Mouse (Mus musculus) left cerebral cortex, postnatal 25 days (tissue): ENCODE measurements around the gene Eml3. TPM values are rescaled to one million over a fixed set of nuclear protein-coding genes. Genes with fewer than 3 reads are reported as not detected.
A peak's percentile ranks its signal among the peaks of the same experiment; 100 is the strongest.
"Not testable (repeated sequence)": the region's sequence is repeated elsewhere in the genome, so short reads cannot be mapped to it uniquely, and the experiment has no call there.

Source experiments
- DNase-seq, 2 experiments: peaks; one replicate each; pipeline ENCODE4 v3.0.0; 2022; ENCODE audit warnings: low spot score in 2 of 2, mixed read lengths in 1 of 2
- intact Hi-C: fragments of 180-260 bp; cut with DNase I; formaldehyde crosslinking; loops from one replicate; pipeline ENCODE4 v1.15.1; 2025
- total RNA-seq, 2 experiments: library from RNA; stranded (reverse); gene quantifications; 2 replicates each; pipeline ENCODE4 v1.2.3; 2021

Eml3 gene
- total RNA-seq, 2 experiments from 2014 or later, result 8.2 to 8.4 TPM

DNA sequence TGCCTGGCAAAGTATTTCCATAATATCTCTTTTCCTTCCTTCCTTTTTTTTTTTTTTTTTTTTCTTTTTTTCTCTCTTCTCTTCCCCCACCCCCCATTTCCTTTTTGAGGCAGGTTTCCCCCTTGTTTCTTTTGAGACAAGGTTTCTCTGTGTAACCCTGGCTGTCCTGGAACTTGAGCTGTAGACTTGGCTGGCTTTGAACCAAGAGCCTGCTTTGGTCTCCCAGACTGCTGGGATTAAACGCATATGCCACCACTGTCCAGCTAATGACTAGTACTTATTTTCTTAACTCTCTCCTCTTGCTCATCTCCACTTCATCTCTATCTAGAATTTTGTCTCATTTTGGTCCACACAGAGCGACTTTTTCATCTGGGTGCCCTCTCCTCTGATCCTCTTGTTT is 13.7 kb downstream of the Eml3 start:
- intact Hi-C loops, result no loop called here
- DNase-seq, result no peak

DNA sequence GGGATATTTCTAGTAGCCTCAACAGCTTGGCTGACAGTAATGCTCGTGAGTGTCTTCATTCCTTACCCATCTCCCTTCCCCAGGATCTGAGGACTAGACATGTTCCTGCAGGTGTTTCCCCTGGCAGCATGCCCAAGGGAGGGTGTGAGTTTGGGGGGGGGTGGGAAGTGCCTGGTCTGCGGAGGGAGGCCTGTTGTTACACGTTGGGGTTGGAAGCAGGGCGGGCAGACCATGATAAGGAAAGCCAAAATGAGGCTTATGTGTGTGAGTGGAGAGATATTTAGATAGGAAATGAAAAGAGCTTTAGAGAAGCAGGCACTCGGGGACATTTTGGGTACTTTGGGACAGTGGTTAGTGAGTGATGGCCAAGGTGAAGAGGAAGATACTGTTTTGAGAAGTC is 14.7 kb downstream of the Eml3 start:
- intact Hi-C loops, result no loop called here
- DNase-seq, result no peak

DNA sequence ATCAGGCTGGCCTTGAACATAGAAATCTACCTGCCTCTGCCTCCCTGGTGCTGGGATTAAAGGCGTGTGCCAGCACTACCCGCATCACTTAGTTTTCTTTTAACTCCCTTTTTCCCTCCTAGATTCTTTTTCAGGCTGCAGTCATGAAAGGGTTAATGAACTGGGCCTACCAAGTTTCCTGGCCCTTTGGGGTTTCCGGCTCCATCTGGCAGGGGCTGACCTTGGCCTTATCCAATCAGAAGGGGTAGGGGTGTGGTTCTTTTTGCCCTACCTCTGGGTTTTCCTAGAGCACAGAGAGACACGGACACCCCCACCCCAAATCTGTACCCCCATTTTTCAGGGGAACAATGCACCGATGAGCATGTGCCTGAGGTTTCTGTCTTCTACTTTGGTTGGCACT is 15.4 kb downstream of the Eml3 start:
- intact Hi-C loops, result no loop called here
- no peak for DNase-seq

DNA sequence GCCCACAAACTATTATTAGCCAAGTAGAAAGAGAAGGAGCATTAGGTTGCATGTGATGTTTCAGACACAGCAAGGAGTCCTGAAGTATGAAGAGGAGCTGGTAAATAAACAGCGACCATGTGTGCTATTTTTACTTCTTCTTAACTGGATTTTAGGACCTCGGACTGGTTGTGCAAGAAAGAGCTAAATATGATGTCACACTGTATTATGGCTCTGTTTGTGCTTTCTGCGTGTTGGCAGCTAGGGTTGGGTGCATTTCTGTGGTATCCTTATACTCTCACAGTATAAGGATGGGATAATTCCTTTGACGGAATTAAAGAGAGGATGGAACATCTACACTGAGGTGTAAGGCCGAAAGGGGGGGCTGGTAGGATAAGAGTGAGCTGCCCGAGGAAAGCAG is 15.9 kb downstream of the Eml3 start:
- no peak for DNase-seq

DNA sequence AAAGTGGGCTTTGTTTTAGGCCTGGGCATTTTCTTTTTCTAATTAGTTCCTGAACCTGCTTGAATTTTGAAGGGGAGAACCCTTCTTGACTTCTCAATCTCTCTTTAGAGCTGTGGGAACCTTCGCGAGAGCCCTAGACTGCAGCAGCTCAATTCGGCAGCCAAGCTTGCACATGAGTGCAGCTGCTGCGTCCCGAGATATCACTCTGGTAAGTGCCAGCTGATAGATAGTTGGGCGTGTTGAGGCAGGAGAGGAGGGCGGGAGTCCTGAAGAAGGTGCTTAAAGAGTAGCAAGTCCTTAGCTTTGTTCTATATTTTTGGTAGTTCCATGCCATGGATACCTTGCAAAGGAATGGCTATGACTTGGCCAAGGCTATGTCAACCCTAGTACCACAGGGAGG is 17.6 kb downstream of the Eml3 start:
- no peak for DNase-seq
- intact Hi-C loops, result no loop called here

More for the DNA sequence above, 15.9 kb downstream of the Eml3 start:
- intact Hi-C loops, result no loop called here

DNA sequence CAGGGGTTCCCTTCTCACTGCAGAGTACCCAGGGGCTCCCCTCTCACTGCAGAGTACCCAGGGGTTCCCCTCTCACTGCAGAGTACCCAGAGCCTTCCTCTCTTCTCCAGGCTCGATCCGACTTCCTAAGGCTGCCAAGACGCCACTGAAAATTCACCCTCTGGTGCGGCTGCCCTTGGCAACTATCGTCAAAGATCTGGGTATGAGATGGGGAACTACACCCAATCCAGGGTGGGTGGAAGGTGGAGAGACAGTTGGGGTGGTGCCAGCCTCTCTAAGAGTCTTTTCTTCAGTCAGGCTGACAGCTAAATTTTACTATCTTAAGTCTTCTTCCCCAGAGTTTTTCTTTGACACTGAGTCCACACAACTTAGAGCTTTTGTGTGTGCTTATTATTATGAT is 20.8 kb downstream of the Eml3 start:
- intact Hi-C loops, result loop anchor here (5.0 kb wide), 1 partner anchor 53 kb away; the partner anchor contains the start of gene Ganab
- DNase-seq, result no peak

DNA sequence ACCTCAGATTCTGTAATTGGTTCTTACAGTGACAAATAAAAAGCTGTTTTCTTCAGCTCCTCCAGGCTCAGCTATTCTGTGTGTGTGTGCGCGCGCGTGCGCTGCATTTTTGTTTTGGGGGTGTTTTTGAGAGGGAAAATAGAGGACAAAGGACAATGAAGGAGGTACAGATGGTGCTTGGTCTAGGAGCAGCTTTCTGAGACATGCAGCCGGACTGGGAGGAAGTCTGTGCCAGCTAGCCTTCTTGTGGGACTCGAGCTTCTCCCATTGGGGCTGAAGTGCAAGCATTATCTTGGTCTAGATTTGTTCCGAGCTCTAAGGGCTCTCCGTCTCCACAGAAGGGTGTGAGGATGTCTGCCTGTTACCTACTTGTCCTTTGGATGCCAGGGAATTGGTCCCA is 22.9 kb downstream of the Eml3 start:
- intact Hi-C loops, result loop anchor here (5.0 kb wide), 1 partner anchor 55 kb away; the partner anchor contains the start of gene Ganab
- DNase-seq, result no peak

DNA sequence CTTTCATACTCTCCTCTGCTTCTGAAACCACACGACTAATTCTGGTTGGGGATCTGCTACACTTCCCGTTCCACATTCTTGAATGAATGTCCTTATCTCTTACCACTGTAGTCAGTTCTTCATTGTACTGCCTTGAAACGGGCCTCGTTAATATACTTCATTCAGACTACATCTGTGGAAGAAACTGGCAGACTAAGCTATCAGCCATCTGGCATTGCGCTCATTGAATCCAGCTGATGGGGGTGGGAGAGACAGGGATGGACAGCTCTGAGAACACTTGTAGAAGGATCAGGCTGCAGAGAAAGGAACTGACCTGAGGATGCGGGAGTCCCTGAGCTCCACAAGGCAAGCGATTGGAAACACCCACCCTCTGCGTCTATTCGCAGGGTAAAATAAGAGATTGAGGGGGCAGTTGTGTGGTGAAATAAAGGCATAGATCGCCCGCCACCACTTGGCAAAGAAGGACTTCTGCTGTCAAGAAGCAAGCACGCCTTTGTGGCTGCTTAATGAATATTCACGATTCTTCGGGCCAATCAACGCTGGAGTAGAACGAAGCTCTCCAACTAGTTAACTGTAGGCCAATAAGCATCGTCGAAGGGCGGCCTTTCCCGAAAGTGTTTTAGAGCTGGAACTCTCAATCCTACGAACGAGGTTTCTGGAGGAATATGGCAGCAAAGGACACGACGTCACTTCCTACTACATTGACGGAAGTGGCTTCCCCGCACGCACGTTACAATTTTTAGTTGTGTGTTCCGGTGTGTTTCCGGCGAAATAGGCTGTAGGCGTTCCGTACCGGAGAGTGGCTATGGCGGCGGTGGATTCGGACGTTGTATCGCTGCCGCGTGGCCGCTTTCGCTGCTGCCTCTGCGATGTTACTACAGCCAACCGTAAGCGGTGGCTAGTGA is 24.0 kb downstream of the Eml3 start, which contains the start of gene Tut1:
Tut1 (plus strand) TSS at position 713 of the 905 bp plus-strand sequence.
- intact Hi-C loops, result loop anchor here (5.0 kb wide), 1 partner anchor 56 kb away; the partner anchor contains the start of gene Ganab
- peak; percentile 94 to 99 for DNase-seq

DNA sequence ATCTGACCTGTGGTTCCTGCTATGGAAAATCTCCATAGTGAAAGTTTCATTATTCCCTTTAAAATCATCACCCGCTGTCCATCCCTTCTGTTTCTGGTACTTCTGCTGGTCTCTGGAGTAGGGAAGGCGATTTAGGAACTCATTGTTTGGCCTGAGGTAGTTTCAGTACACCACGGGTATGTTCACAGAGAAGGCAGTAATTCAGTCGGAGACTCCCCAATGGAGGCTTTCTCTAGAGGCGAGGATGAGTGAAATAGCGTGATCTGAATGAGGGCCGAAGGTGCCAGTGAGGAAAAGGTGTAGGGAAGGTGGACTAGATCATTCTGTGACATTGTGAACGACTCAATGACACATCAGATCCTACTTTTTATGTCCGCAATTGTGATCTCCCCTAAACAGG is 24.8 kb downstream of the Eml3 start:
- intact Hi-C loops, result loop anchor here (5.0 kb wide), 1 partner anchor 57 kb away; the partner anchor contains the start of gene Ganab

DNA sequence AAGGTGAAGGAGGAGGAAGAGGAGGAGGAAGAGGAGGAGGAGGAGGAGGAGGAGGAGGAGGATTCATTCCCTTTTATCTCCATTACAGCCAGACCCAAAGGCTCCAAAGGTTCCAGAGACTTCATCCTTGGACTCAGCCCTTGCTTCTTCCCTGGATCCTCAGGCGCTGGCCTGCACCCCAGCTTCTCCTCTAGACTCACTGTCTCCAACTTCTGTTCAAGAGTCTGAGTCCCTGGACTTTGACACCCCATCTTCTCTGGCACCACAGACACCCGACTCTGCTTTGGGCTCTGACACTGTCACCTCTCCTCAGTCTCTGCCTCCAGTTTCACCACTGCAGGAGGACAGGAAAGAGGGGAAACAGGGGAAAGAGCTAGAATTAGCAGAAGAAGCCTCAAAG is 32.9 kb downstream of the Eml3 start:
- intact Hi-C loops, result no loop called here
- DNase-seq, result no peak

More for the DNA sequence above, 24.8 kb downstream of the Eml3 start:
- DNase-seq, result no peak

DNA sequence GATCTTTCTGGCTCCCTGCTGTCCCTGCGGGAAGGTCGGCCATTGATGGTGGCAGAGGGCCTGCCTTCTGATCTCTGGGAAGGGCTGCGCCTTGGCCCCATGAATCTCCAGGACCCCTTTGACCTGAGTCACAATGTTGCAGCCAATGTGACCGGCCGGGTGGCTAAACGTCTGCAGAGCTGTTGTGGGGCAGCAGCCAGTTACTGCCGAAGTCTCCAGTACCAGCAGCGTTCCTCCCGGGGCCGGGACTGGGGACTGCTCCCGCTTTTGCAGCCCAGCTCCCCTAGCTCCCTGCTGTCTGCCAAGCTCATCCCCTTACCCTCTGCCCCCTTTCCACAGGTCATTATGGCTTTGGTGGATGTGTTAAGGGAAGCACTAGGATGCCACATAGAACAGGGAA is 35.7 kb downstream of the Eml3 start:
- no peak for DNase-seq
- intact Hi-C loops, result loop anchor here (5.0 kb wide), 1 partner anchor 128 kb away; the partner anchor contains the start of genes Bscl2 and Gng3

DNA sequence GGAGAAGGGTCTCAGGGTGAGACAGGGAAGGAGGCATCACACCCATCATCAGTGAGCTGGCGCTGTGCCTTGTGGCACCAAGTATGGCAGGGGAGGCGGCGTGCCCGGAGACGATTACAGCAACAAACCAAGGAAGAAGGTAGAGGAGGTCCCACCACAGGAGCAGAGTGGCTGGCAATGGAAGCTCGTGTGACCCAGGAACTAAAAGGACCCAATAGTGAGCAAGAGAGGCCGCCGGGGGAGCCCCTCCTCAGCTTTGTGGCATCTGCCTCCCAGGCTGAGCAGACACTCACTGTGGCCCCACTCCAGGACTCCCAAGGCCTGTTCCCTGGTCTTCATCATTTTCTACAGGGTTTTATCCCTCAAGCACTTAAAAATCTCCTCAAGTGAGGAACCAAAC is 36.4 kb downstream of the Eml3 start:
- no peak for DNase-seq
- intact Hi-C loops, result loop anchor here (5.0 kb wide), 1 partner anchor 128 kb away; the partner anchor contains the start of genes Bscl2 and Gng3

DNA sequence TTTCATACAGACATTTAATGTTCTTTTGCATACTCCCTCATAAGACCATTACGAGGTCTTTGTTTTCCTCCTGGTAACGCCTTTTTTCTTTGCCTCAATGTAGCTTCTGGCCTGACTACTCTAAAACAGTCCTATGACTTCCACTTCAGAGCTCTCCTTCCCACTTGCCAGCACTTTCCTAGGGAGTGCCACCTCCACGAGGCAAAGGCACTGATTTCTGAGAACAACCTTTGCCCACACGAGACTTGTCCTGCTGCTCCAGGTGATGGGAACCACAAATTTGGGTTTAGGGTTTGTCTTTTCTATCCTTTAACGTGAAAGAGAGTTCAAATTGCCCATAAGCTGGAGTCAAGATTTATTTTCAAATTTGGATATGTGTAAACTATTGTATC is 36.8 kb downstream of the Eml3 start:
- intact Hi-C loops, result loop anchor here (5.0 kb wide), 1 partner anchor 129 kb away; the partner anchor contains the start of genes Bscl2 and Gng3

DNA sequence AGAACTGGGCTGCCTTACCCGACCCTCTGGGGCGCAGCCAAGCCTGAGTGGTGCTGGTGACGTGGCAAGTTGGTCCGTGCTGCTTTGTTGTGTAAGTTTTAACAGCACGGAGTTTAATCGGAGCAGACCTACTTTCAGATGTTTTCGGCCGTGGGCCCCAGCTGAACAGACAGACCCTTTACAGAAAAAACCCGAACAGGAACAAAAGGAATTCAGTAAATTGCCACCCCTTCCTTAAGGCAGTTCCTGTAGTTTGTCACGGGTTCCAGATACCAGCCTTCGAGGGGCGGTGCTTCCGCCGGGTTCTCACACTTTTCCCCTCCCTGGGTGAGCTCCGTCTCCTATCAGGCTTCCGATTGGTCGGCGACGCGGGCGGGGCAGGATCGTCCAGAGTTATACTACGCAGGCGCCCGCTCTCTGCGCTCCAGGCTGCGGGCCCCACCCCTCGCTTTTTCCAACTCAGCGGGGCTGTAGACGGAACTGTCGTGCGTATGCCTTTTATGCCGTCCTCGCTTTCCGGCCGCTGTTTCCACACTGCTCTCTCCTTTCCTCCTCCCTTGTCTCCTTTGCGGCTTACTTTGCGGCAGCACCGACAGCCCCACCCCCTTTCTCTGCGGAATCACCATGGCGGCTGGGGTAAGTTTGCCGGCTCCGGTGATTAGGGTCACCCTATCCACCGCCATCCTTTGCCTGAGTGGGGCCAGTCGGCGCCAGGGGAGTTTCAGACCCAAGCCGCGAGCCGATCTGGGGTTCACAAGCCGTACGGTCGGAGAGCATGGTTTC is 37.4 kb downstream of the Eml3 start, which contains the start of gene Eef1g:
Eef1g (plus strand) TSS at position 452 of the 783 bp plus-strand sequence.
- DNase-seq, result peak; percentile 99 to 100
- intact Hi-C loops, result loop anchor here (5.0 kb wide), 1 partner anchor 129 kb away; the partner anchor contains the start of genes Bscl2 and Gng3

More for the DNA sequence above, 36.8 kb downstream of the Eml3 start:
- no peak for DNase-seq

DNA sequence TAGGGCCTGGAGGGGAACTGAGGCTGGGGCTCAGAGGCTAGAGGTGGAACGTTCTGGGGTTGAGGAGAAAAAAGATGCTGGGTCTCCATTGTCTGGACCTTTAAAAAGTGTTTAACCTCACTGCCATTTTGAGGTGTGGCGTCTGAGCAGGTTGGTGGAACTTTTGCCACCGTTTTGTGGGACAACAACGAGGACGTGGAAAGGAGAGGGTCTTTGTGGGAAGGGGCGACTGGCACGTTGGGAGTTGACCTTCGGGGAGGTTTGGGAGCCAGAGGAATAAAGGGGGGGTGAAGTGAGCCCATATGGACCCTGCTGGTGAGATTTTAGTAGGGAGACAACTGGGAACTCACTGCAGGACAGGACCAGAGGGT is 38.0 kb downstream of the Eml3 start:
- intact Hi-C loops, result loop anchor here (5.0 kb wide), 1 partner anchor 130 kb away; the partner anchor contains the start of genes Bscl2 and Gng3
- no peak for DNase-seq

DNA sequence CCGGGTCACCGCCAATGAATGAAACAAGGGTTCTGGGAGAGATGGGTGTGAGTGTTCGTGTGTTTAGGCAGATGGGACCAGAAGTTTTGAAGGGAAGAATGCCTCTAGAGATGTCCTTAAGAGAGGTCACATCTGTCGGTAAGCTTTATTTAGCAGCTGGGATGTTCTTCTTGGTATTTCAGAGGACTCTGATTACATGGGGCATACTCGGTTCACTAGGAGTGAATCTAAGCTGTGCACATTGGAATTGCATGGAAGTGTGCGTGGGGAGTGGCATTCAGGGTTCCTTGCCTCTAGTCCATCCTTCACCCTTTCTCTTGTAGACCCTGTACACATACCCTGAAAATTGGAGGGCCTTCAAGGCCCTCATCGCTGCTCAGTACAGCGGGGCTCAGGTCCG is 38.5 kb downstream of the Eml3 start:
- no peak for DNase-seq
- intact Hi-C loops, result loop anchor here (5.0 kb wide), 1 partner anchor 131 kb away; the partner anchor contains the start of genes Bscl2 and Gng3

DNA sequence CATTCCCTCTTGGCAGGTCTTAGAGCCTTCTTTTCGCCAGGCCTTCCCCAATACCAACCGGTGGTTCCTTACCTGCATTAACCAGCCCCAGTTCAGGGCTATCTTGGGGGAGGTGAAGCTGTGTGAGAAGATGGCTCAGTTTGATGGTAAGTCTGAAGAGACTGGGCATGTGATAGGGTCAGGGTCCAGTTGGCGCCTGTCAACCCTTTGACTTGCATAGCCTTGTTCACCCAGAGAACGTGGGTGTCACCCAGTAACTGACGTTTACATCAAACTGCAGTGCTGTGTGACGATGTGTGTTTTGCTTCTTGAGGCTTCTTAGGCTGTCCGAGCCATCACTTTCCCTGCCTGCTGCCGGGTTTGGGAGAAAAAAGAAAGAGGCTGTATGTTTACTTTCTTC is 43.1 kb downstream of the Eml3 start:
- intact Hi-C loops, DNase-seq: not testable (repeated sequence)

DNA sequence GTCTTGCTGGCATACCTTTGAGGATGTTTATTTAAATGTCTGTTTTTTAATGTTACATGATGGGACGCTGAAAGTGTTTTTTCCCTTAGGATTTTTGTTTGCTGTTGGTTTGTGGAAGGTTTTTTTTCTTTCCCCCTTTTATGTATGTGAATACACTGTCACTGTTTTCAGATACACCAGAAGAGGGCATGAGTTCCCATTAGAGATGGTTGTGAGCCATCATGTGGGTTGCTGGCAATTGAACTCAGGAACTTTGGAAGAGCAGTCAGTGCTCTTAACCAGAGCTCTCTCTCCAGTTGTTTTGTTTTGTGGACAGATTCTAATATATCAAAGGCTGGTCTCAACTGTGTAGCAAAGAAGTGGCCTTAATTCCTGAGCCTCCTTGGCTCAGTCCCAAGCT is 45.3 kb downstream of the Eml3 start:
- intact Hi-C loops, result loop anchor here (5.0 kb wide), 2 partner anchors 108 to 138 kb away; no protein-coding TSS in a partner anchor
- DNase-seq, result no peak

DNA sequence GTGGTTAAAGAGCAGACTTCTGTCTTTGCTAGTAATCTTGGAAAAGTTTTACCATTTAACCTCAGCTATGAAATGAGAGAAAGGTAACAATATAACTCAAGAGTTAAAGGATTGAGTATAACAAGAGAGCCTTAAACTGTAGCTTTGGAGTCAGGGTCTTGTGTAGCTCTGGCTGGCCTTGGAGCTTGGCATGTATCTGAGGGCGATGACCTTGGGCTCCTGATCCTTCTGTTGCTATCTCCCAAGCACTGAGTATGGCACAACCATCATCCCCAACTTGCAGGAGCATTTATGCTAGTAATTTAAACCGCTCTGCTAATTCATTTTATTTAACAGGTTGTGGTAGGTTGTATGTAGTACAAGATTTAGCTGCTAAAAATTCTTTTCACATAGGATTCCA is 46.1 kb downstream of the Eml3 start:
- no peak for DNase-seq
- intact Hi-C loops, result loop anchor here (5.0 kb wide), 2 partner anchors 107 to 137 kb away; no protein-coding TSS in a partner anchor

DNA sequence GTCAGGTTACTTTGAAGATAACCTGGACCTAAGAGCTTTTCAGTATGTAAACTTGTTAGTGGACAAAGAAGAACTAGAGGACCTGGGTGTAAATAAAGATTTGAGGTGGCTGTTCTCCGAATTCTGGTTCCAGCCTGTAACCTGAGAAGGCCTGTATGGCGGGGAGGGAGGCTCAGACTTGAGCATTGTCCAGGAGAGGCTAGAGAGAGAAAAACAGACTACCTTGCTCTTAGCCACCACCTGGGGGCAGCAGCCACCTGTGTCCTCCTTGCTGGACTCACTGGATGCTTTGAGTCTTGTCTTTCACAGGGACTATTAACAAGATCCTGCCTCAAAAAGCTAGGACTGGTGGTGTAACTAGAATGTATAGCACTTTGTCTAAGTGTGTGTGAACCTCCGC is 47.2 kb downstream of the Eml3 start:
- intact Hi-C loops, result loop anchor here (5.0 kb wide), 2 partner anchors 106 to 136 kb away; no protein-coding TSS in a partner anchor
- no peak for DNase-seq
